Mouse (Mus musculus) stomach, postnatal 0 days (tissue): Measurements from ENCODE around the gene Ankrd13b.

Experiments
- CTCF ChIP-seq: IDR thresholded peaks from 2 replicates; pipeline ENCODE4 v1.5.1; 2016; ENCODE audit warnings: antibody characterized with exemption, low read depth, mild to moderate bottlenecking, moderate library complexity
- EP300 ChIP-seq: optimal IDR thresholded peaks from 2 replicates; pipeline ENCODE3; 2016; ENCODE audit warnings: antibody characterized with exemption

DNA sequence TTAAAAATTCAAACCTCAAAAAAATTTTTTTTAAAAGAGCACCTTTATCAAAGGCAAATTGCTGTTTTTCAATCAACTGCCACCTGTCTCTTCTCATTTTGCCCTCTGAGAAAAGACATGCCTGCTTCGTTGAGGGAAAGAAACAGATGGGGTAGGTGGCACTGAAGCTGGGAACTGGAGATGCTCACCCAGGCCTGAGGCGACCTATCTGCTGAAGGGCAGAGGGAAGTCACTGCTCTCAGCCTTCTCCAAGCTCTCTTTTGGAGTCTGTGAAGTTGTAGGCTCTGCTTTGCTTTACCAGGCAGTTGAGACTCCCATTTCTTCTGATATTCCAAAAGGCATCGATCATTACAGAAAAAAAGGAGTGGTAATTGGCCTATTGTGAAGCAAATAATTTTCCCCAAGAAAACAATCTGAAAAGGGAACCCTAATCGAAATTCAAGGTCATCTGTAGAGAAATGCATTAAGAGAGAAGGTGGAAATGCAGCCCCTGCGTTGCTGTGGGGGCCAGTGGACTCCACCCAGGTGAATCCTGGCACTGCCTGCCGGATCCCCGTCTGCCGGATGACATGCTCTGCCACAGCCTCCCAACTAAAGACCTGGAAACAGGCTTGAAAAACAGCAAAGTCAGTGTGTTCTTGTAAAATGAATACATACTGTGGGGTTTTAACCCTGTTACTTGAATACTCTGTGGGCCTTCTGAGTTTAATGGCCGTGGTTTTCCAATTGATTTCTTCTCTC, 33.5 kb downstream of the Ankrd13b start:
- TF ChIP-seq EP300 (no peak), CTCF (no peak)
